Mouse (Mus musculus) midbrain, embryonic 15.5 days (tissue): ENCODE results near the gene Sel1l. TPM values are rescaled to one million over a fixed set of nuclear protein-coding genes. Genes with fewer than 3 reads are reported as not detected.
"Not testable (repeated sequence)": the region's sequence is repeated elsewhere in the genome, so short reads cannot be mapped to it uniquely, and the experiment has no call there.

Experiments
- ATAC-seq: fragments of 200-750 bp; cut with Nextera tagmentation; replicated peaks from 2 replicates; pipeline ENCODE4 v1.8.0; 2017; ENCODE audit warnings: moderate TSS enrichment
- H3K27ac ChIP-seq: fragments of 300-500 bp; sonication (generic); 2 replicates; pipeline ENCODE4 v1.5.1; 2015; ENCODE audit warnings: mild to moderate bottlenecking, inconsistent platforms
- H3K27me3 ChIP-seq: fragments of 300-500 bp; sonication (generic); replicated peaks from 2 replicates; pipeline ENCODE4 v1.6.1; 2015; ENCODE audit warnings: inconsistent platforms
- H3K36me3 ChIP-seq: fragments of 300-500 bp; sonication (generic); replicated peaks from 2 replicates; pipeline ENCODE4 v1.6.1; 2015; ENCODE audit warnings: inconsistent platforms
- H3K4me1 ChIP-seq: fragments of 300-500 bp; sonication (generic); 2 replicates; pipeline ENCODE4 v1.6.1; 2015; ENCODE audit warnings: inconsistent platforms
- H3K4me2 ChIP-seq: fragments of 300-500 bp; sonication (generic); 2 replicates; pipeline ENCODE4 v1.6.1; 2015; ENCODE audit warnings: inconsistent platforms, mild to moderate bottlenecking, moderate library complexity
- H3K4me3 ChIP-seq: fragments of 300-500 bp; sonication (generic); 2 replicates; pipeline ENCODE4 v1.5.1; 2015; ENCODE audit warnings: mild to moderate bottlenecking, inconsistent platforms
- H3K9ac ChIP-seq: fragments of 300-500 bp; sonication (generic); 2 replicates; pipeline ENCODE4 v1.6.1; 2015; ENCODE audit warnings: mild to moderate bottlenecking, inconsistent platforms
- H3K9me3 ChIP-seq: fragments of 300-500 bp; sonication (generic); 2 replicates; pipeline ENCODE4 v1.6.1; 2016; ENCODE audit warnings: inconsistent platforms
- WGBS: fragments of 180-500 bp; shearing (Covaris S2); methylation state at CpG from one replicate; pipeline ENCODE4 v1.1.7; 2015; ENCODE audit warnings: mixed read lengths; 5-methylcytosine and 5-hydroxymethylcytosine counted together
- polyA plus RNA-seq: library from polyadenylated mRNA; unstranded; fragments of >200 nt; fragmentation: Nextera tagmentation; extraction: Ambion mirVana; gene quantifications from 2 replicates; pipeline ENCODE4 v1.2.1, GENCODE M21; 2015

Sel1l gene
- polyA plus RNA-seq, 1 experiment from 2014 or later: 111 TPM

DNA sequence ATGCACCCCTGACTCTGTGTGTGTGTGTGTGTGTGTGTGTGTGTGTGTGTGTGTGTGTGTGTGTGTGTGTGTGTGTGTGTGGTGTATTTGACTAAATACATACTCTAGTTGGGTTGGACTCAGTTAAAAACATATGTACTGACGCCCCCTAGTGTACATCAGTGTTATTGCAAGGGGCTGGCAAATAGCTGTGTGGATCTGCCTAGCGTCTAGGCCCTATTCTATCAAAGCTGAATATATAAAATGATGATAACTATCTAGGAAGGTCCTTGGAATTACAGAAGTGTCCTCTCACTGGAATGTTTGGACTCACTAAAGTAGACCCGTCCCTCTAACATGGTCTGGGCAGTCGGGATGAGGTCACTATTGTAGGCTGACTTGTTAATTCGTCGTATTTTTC is 59.2 kb downstream of the Sel1l start:
- no peak overlapping the region for H3K27ac ChIP-seq
- H3K4me2 ChIP-seq: no peak overlapping the region
- H3K4me1 ChIP-seq: no peaks in the 10 kb centered on the region
- no peaks in the 10 kb centered on the region for H3K9me3 ChIP-seq
- ATAC-seq: peak; percentile 20; the same call in 1 of the 2 replicates
- no peaks in the 10 kb centered on the region for H3K36me3 ChIP-seq
- no peaks in the 10 kb centered on the region for H3K27me3 ChIP-seq
- WGBS: 53% methylated on average over 6 of the region's 6 CpGs
- no peak overlapping the region for H3K9ac ChIP-seq
- no peak overlapping the region for H3K4me3 ChIP-seq

DNA sequence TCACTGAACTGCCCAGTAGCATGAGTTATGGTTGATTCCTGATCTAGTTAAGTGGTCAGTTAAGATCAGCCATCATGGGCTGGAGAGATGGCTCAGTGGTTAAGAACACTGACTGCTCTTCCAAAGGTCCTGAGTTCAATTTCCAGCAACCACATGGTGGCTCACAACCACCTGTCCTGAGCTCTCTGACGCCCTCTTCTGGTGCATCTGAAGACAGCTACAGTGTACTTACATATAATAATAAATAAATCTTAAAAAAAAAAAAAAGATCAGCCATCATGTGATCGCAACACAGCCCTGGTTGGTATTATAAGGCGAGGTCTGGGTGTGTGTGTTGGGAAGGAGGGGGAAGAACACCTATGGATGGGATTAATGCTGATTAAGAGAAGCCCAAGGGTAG is 60.5 kb downstream of the Sel1l start:
- WGBS: 72% methylated on average over 3 of the region's 3 CpGs

DNA sequence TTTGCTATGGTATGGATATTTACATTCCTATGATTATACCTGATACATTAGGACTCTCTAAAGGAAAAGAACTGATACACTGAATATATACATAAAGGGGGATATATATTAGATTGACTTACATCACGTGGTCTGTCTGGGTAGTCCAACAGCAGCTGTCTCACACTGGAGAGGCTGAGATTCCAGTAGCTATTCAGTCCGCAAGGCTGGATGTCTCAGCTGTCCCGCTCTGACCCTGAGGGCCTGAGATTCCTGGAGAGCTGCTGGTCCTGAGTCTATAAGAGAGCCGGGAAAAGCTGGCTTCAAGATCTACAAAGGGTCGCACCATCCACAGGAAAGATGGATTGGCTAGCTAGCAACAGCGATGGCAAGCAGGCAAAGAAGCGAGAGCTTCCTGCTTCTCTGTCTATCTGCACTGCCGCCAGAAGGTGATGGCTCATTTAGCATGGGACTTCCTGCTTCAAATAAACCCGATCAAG is 61.0 kb downstream of the Sel1l start, which contains the start of gene Ston2:
Gene Ston2, minus strand, starts transcription at position 429 of the 479 bp plus-strand sequence.
- no peak for ATAC-seq
- Histone ChIP-seq H3K4me3 (no peak within 1 kb of the TSS), H3K4me1 (no peaks in the 10 kb centered on the region), H3K36me3 (no peaks in the 10 kb centered on the region), H3K27ac (no peak within 1 kb of the TSS), H3K4me2 (no peak within 1 kb of the TSS), H3K27me3 (no peaks in the 10 kb centered on the region), H3K9ac (no peak within 1 kb of the TSS), H3K9me3 (no peaks in the 10 kb centered on the region)
- 88% methylated on average over 9 of the region's 9 CpGs for WGBS

More for the DNA sequence above, 60.5 kb downstream of the Sel1l start:
- not testable (repeated sequence) for H3K9me3 ChIP-seq, ATAC-seq, H3K4me1 ChIP-seq, H3K27ac ChIP-seq, H3K4me3 ChIP-seq, H3K27me3 ChIP-seq, H3K4me2 ChIP-seq, H3K9ac ChIP-seq, H3K36me3 ChIP-seq

DNA sequence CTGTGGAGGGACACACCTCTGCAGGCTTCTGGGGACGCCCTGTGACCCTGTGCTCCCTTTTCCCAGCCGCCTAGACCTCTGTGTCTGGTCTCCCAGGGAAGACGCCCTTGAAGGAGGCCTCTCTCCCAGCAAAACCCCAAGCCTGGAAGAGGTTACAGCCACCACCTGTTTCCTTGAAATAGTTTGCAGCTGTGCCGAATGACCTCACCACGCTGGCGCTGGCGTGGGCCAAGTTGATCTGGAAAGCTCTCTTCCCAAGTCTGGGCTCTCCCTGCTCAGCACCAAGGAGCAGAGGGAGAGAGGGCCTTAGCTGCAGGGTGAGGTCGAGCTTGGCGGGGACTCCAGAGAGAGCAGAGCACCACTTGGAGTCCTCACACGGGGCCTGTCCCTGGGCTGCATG is 62.6 kb downstream of the Sel1l start:
- Histone ChIP-seq H3K9ac (no peak overlapping the region), H3K36me3 (no peaks in the 10 kb centered on the region), H3K4me1 (no peaks in the 10 kb centered on the region), H3K9me3 (no peaks in the 10 kb centered on the region), H3K27me3 (no peaks in the 10 kb centered on the region), H3K4me3 (no peak overlapping the region), H3K4me2 (no peak overlapping the region), H3K27ac (no peak overlapping the region)
- no peak for ATAC-seq
- 61% methylated on average over 10 of the region's 10 CpGs for WGBS

DNA sequence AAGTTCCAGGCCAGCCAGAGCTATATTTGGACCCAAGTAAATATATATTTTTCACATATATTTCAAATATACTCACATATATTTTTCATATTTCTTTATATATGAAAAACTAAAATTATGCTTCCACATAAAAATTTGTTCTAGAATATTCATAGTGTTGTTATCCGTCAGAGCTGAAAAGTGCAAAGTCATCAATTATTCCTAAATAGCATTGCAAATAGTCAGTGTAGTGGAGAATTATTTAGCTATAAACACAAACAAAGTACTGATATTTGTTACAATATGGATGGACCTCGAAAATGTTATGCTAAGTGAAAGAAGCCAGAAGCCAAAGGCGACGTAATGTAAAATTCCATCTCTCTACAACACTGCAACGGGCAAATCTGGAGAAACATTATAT is 67.5 kb downstream of the Sel1l start:
- Histone ChIP-seq H3K36me3 (no peaks in the 10 kb centered on the region), H3K9ac (no peak overlapping the region), H3K9me3 (no peaks in the 10 kb centered on the region), H3K4me3 (no peak overlapping the region), H3K27me3 (no peaks in the 10 kb centered on the region), H3K4me2 (no peak overlapping the region), H3K4me1 (peaks cover 12% of the 10 kb centered on the region), H3K27ac (no peak overlapping the region)
- ATAC-seq: no peak
- 89% methylated on average over 5 of the region's 5 CpGs for WGBS

DNA sequence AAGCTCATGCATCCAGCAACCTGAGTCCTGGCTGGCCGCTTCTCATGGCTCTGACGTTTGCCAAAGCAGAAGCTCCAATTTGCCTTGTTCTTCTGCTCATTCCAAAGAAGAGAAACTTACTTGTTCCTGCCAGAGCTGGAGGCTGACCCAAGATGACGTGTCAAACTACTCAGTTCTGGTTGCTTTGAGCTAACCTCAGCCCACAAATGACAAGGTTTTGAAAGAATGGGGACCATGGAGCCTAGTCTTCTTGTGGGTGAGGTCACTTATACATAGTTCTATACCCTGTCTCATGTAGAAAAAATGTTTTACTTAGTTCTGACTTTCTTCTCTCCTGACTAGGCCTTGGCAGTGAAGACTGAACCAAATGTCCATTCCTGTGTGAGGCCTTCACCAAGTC is 68.4 kb downstream of the Sel1l start:
- Histone ChIP-seq H3K9me3 (no peaks in the 10 kb centered on the region), H3K36me3 (no peaks in the 10 kb centered on the region)
- no peak for ATAC-seq

DNA sequence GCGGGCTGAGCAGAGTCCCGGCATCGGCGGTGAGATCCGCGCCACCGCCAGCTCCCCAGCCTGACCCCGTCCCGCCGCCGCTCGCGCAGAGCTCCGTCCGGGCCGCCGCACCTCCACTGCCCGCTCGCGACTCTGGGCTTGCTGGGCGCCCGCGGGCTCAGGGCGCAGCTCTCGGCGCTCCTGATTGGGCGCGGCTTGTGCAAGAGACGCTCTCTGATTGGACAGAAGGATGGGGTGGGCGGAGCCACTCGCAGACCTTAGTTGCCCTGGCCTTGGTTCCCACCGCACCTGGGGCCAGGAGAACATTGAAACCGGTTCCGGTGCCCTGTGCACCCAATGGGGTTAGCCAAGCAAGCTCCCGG is 70.0 kb downstream of the Sel1l start:
- Histone ChIP-seq H3K27ac (peak overlapping the region; percentile 62), H3K27me3 (no peaks in the 10 kb centered on the region), H3K4me1 (peaks cover 12% of the 10 kb centered on the region), H3K4me2 (peak overlapping the region; percentile 99), H3K36me3 (no peaks in the 10 kb centered on the region), H3K9ac (peak overlapping the region; percentile 54), H3K4me3 (peak overlapping the region; percentile 85), H3K9me3 (no peaks in the 10 kb centered on the region)
- ATAC-seq: peak; percentile 96
- under 1% methylated on average over 35 of the region's 35 CpGs for WGBS

More for the DNA sequence above, 68.4 kb downstream of the Sel1l start:
- no peak overlapping the region for H3K9ac ChIP-seq
- H3K27ac ChIP-seq: no peak overlapping the region
- no peak overlapping the region for H3K4me2 ChIP-seq
- WGBS: 89% methylated on average over 3 of the region's 3 CpGs
- no peak overlapping the region for H3K4me3 ChIP-seq
- no peaks in the 10 kb centered on the region for H3K27me3 ChIP-seq
- peaks cover 12% of the 10 kb centered on the region for H3K4me1 ChIP-seq

DNA sequence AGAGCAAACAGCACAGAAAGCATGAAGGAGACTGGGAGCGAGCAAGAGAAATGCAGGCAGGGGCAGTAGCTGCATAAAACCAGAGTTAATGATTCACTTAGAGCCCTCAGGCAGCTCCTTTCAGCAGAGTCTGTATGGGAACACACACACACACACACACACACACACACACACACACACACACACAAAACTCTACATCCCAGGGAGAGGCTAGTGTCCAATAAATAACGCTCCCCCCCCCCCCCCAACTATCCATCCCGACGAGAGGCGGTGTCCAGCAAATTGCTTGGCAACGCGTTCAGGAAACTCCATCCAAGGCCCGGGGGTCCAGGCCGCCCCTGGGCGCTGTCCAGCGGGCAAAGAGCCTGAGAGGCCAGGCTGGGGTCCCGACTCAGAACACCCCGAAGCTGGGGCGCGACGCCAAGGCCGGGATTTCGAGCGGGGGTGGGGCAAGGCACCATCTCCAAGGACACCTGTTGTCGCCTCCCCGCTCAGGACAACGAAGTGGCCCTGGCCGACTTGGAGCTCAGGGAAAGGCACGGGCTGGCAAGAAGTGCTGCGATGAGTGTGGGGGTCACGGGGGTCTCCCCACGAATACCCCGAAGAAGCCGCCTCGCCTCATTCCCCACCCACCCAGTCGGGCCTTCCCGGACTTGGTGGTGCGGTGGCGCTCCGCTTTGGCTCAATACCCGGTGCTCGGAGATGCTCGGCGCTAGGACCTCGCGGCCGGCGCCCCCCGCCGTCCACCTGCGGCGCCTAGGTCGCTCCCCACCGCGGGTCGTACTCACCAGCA is 70.5 kb downstream of the Sel1l start:
- peak overlapping the region; percentile 62 for H3K27ac ChIP-seq
- peak overlapping the region; percentile 99 for H3K4me2 ChIP-seq
- under 1% methylated on average over 51 of the region's 51 CpGs for WGBS
- no peaks in the 10 kb centered on the region for H3K36me3 ChIP-seq
- H3K27me3 ChIP-seq: no peaks in the 10 kb centered on the region
- peak overlapping the region; percentile 85 for H3K4me3 ChIP-seq
- peak; percentile 89 for ATAC-seq
- no peaks in the 10 kb centered on the region for H3K9me3 ChIP-seq
- H3K9ac ChIP-seq: peak overlapping the region; percentile 54
- H3K4me1 ChIP-seq: peaks cover 12% of the 10 kb centered on the region

DNA sequence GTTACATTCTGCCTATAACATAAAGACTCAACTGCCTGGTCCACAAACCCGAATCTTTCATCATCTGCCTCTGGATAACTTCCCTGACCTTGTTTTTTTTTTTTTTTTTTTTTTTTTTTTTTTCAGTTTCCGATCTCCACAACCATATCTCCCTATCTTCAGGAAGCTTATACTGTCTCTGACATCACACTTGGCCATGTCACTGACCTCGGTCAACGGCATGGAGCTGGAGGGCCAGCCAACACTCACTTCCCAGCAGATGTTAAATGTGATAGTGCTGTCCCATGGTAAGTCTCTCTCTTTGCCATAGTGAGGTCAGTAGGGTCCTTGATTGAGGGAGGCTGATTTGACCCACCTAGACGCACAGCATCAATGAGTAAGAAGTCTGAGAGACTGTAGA is 72.6 kb downstream of the Sel1l start:
- H3K4me3 ChIP-seq: no peak overlapping the region
- 91% methylated on average over 5 of the region's 5 CpGs for WGBS
- H3K9me3 ChIP-seq: no peaks in the 10 kb centered on the region
- H3K9ac ChIP-seq: no peak overlapping the region
- H3K27me3 ChIP-seq: no peaks in the 10 kb centered on the region
- no peak overlapping the region for H3K4me2 ChIP-seq
- no peak overlapping the region for H3K27ac ChIP-seq
- H3K36me3 ChIP-seq: no peaks in the 10 kb centered on the region
- ATAC-seq: no peak
- peaks cover 12% of the 10 kb centered on the region for H3K4me1 ChIP-seq

DNA sequence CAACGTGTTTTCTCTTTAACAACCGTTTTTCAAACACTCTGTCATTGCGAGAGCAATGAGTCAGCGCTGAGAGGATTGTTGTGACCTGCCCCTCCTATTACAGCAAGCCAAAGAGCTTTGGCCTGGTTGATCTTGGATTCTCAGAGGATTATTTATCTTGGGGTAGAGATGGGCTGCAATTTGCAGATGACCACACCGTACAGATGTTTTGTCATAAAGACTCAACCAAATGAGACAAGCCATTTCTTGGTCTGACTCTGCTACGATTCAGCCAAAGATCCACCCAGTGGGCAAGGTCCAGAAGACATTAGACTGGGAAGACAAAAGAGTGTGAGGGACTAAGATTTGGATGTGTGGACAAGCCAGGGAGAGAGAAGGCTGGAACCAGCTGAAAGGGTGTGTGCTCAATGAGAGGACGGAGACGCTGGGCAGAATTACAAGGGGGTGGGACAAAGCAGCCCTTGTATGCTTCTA is 74.1 kb downstream of the Sel1l start:
- Histone ChIP-seq H3K4me1 (peaks cover 12% of the 10 kb centered on the region), H3K4me3 (no peak overlapping the region), H3K27me3 (no peaks in the 10 kb centered on the region), H3K4me2 (no peak overlapping the region), H3K36me3 (no peaks in the 10 kb centered on the region), H3K9me3 (no peaks in the 10 kb centered on the region), H3K27ac (no peak overlapping the region), H3K9ac (no peak overlapping the region)
- ATAC-seq: no peak
- WGBS: 77% methylated on average over 8 of the region's 8 CpGs

DNA sequence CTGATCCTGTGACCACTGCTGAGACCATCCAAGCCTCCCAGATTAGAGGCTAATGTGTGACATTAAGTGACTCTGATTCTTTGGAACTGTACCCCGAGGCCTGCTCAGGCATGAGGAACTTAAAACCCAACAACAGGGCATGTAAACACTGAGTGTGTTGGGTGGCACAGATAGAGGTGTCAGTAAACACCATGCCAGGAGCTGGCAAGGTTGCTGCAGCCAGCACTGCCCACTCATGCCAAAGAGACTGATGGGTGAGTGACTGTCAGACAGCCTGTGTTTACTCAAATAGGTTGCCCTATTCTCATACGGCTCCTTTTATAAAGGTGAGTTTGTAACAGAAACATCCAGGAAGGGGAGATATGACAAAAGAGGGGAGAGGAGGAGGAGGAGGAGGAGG is 80.1 kb downstream of the Sel1l start:
- Histone ChIP-seq H3K27ac (no peak overlapping the region), H3K4me1 (peaks cover 7% of the 10 kb centered on the region), H3K27me3 (no peaks in the 10 kb centered on the region), H3K4me2 (no peak overlapping the region), H3K9me3 (no peaks in the 10 kb centered on the region), H3K9ac (no peak overlapping the region), H3K4me3 (no peak overlapping the region), H3K36me3 (no peaks in the 10 kb centered on the region)
- WGBS: 72% methylated on average over 2 of the region's 2 CpGs
- ATAC-seq: no peak

DNA sequence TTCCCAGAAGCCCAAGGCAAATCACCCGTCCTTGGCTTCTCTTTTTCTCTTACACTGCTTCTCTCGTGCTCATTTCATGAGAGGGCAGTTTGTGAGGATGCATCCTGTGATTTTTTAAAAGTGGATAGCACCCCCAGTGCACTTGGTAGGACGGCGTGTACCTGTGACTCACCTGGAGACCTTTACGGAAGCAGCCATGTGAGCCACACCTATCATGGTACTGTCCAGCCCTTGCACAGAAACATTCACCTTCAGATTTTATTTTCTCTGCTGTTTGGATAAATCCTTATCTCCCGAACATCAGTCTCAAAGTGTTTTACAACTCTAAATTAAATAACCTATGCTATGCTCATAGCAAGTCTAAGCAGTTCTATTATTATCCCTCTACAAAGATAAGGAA is 80.8 kb downstream of the Sel1l start:
- H3K9ac ChIP-seq: no peak overlapping the region

More for the DNA sequence above, 80.8 kb downstream of the Sel1l start:
- no peak for ATAC-seq
- WGBS: 85% methylated on average over 6 of the region's 6 CpGs
- Histone ChIP-seq H3K36me3 (no peaks in the 10 kb centered on the region), H3K27ac (no peak overlapping the region), H3K4me3 (no peak overlapping the region), H3K4me2 (no peak overlapping the region), H3K4me1 (peaks cover 7% of the 10 kb centered on the region), H3K27me3 (no peaks in the 10 kb centered on the region), H3K9me3 (no peaks in the 10 kb centered on the region)
